Mouse (Mus musculus): ENCODE measurements around the gene Srsf2. TPM values are rescaled to one million over a fixed set of nuclear protein-coding genes. Genes with fewer than 3 reads are reported as not detected.
"Not testable (repeated sequence)": the region's sequence is repeated elsewhere in the genome, so short reads cannot be mapped to it uniquely, and the experiment has no call there.

The Srsf2 gene
- polyA plus RNA-seq, 1 experiment from 2014 or later: 968 TPM

GRCm38 (mm10) chr11:116851576-116852290 is 1.2 kb downstream of the Srsf2 start:
- WGBS: under 1% methylated on average over 29 of the region's 29 CpGs
- Histone ChIP-seq H3K27me3 (no peaks in the 10 kb centered on the region), H3K9ac (peak overlapping the region; percentile 98), H3K9me3 (no peaks in the 10 kb centered on the region), H3K4me1 (peaks cover 20% of the 10 kb centered on the region), H3K36me3 (peaks cover 32% of the 10 kb centered on the region), H3K4me2 (replicated peaks) (peak overlapping the region; percentile 82), H3K4me3 (peak overlapping the region; percentile 96), H3K27ac (peak overlapping the region; percentile 99)
- no peak for ATAC-seq (ENCODE audit: insufficient number of reproducible peaks, insufficient read depth, low FRiP score, low TSS enrichment)

- Histone ChIP-seq H3K27ac (no peak overlapping the region), H3K4me1 (peaks cover 20% of the 10 kb centered on the region), H3K9ac (peak overlapping the region; percentile 98), H3K4me2 (replicated peaks) (peak overlapping the region; percentile 82), H3K27me3 (no peaks in the 10 kb centered on the region), H3K4me3 (peak overlapping the region; percentile 96), H3K9me3 (no peaks in the 10 kb centered on the region), H3K36me3 (peaks cover 32% of the 10 kb centered on the region)
- WGBS: 38% methylated on average over 6 of the region's 6 CpGs
- ATAC-seq (ENCODE audit: insufficient number of reproducible peaks, insufficient read depth, low FRiP score, low TSS enrichment): no peak
Observed at GRCm38 (mm10) chr11:116850833-116851477, 1.9 kb downstream of the Srsf2 start.

- Histone ChIP-seq H3K4me2 (replicated peaks) (peak overlapping the region; percentile 82), H3K4me1 (peaks cover 19% of the 10 kb centered on the region), H3K9me3 (no peaks in the 10 kb centered on the region), H3K27ac (no peak overlapping the region), H3K9ac (no peak overlapping the region), H3K36me3 (peaks cover 32% of the 10 kb centered on the region), H3K27me3 (no peaks in the 10 kb centered on the region), H3K4me3 (0 out of 2 replicates have a peak overlapping the region, but pooled peaks have one; percentile 96)
- WGBS: 63% methylated on average over 4 of the region's 4 CpGs
- no peak for ATAC-seq (ENCODE audit: insufficient number of reproducible peaks, insufficient read depth, low FRiP score, low TSS enrichment)
Observed at GRCm38 (mm10) chr11:116850085-116850484, 2.8 kb downstream of the Srsf2 start.

- peaks cover 32% of the 10 kb centered on the region for H3K36me3 ChIP-seq
- no peak overlapping the region for H3K4me2 ChIP-seq (replicated peaks)
- H3K4me1 ChIP-seq: peaks cover 15% of the 10 kb centered on the region
- H3K9me3 ChIP-seq: no peaks in the 10 kb centered on the region
- H3K4me3 ChIP-seq: no peak overlapping the region
- no peak for ATAC-seq (ENCODE audit: insufficient number of reproducible peaks, insufficient read depth, low FRiP score, low TSS enrichment)
- no peak overlapping the region for H3K27ac ChIP-seq
- H3K9ac ChIP-seq: no peak overlapping the region
- no peaks in the 10 kb centered on the region for H3K27me3 ChIP-seq
Observed at GRCm38 (mm10) chr11:116849587-116849986, 3.3 kb downstream of the Srsf2 start.

- ATAC-seq (ENCODE audit: insufficient number of reproducible peaks, insufficient read depth, low FRiP score, low TSS enrichment); H3K4me3 ChIP-seq; H3K9me3 ChIP-seq; H3K27ac ChIP-seq; H3K9ac ChIP-seq; H3K27me3 ChIP-seq; H3K4me2 ChIP-seq (replicated peaks): not testable (repeated sequence)
- 85% methylated on average over 2 of the region's 2 CpGs for WGBS
- Histone ChIP-seq H3K36me3 (peaks cover 32% of the 10 kb centered on the region), H3K4me1 (peaks cover 17% of the 10 kb centered on the region)
Observed at GRCm38 (mm10) chr11:116848877-116849178, 4.1 kb downstream of the Srsf2 start.

- 81% methylated on average over 5 of the region's 5 CpGs for WGBS
- no peak overlapping the region for H3K4me3 ChIP-seq
- H3K9ac ChIP-seq: no peak overlapping the region
- H3K4me2 ChIP-seq (replicated peaks): no peak overlapping the region
- no peak for ATAC-seq (ENCODE audit: insufficient number of reproducible peaks, insufficient read depth, low FRiP score, low TSS enrichment)
- H3K4me1 ChIP-seq: peaks cover 17% of the 10 kb centered on the region
- no peaks in the 10 kb centered on the region for H3K9me3 ChIP-seq
- no peaks in the 10 kb centered on the region for H3K27me3 ChIP-seq
- peaks cover 32% of the 10 kb centered on the region for H3K36me3 ChIP-seq
- 0 out of 2 replicates have a peak overlapping the region, but pooled peaks have one; percentile 46 for H3K27ac ChIP-seq
Observed at GRCm38 (mm10) chr11:116848086-116848876, 4.6 kb downstream of the Srsf2 start.

- Histone ChIP-seq H3K36me3 (peaks cover 32% of the 10 kb centered on the region), H3K4me2 (replicated peaks) (no peak overlapping the region), H3K27me3 (no peaks in the 10 kb centered on the region), H3K9me3 (no peaks in the 10 kb centered on the region), H3K4me1 (peaks cover 17% of the 10 kb centered on the region), H3K27ac (peak overlapping the region; percentile 46; the same call in 1 of the 2 replicates), H3K4me3 (no peak overlapping the region), H3K9ac (no peak overlapping the region)
- 92% methylated on average over 3 of the region's 3 CpGs for WGBS
- no peak for ATAC-seq (ENCODE audit: insufficient number of reproducible peaks, insufficient read depth, low FRiP score, low TSS enrichment)
Observed at GRCm38 (mm10) chr11:116847187-116848085, 5.5 kb downstream of the Srsf2 start.

GRCm38 (mm10) chr11:116846593-116847181 is 6.2 kb downstream of the Srsf2 start:
- ATAC-seq (ENCODE audit: insufficient number of reproducible peaks, insufficient read depth, low FRiP score, low TSS enrichment): no peak
- Histone ChIP-seq H3K4me3 (no peak overlapping the region), H3K9me3 (no peaks in the 10 kb centered on the region), H3K36me3 (peaks cover 32% of the 10 kb centered on the region), H3K27ac (no peak overlapping the region), H3K27me3 (no peaks in the 10 kb centered on the region), H3K4me1 (peaks cover 20% of the 10 kb centered on the region), H3K4me2 (replicated peaks) (no peak overlapping the region), H3K9ac (no peak overlapping the region)
- WGBS: 74% methylated on average over 4 of the region's 4 CpGs

- no peaks in the 10 kb centered on the region for H3K9me3 ChIP-seq
- 1% methylated on average over 72 of the region's 72 CpGs for WGBS
- peak within 1 kb of the TSS; percentile 84 for H3K9ac ChIP-seq
- H3K4me3 ChIP-seq: peak within 1 kb of the TSS; percentile 86
- peak within 1 kb of the TSS; percentile 97 for H3K27ac ChIP-seq
- H3K4me2 ChIP-seq (replicated peaks): peak within 1 kb of the TSS; percentile 82
- H3K36me3 ChIP-seq: peaks cover 37% of the 10 kb centered on the region
- no peaks in the 10 kb centered on the region for H3K27me3 ChIP-seq
- peak; percentile 91 for ATAC-seq (ENCODE audit: insufficient number of reproducible peaks, insufficient read depth, low FRiP score, low TSS enrichment)
- H3K4me1 ChIP-seq: peaks cover 33% of the 10 kb centered on the region
Observed at GRCm38 (mm10) chr11:116843261-116844233, 9.3 kb downstream of the Srsf2 start, which contains the start of the genes Mettl23 and Jmjd6. Gene Mettl23 (plus strand): TSS chr11:116843278. Gene Jmjd6 (minus strand): TSS chr11:116843449.
